Mouse (Mus musculus): Measurements from ENCODE around the gene Tagln2. TPM values are rescaled to one million over a fixed set of nuclear protein-coding genes. Genes with fewer than 3 reads are reported as not detected.

Gene Tagln2
- polyA plus RNA-seq, 1 experiment from 2014 or later = 77.7 TPM

Other genes with a start within 250 kb of the Tagln2 start
- 0.05 and 0.06 TPM in 2 replicates for gene Atp1a4, start 241.6 kb upstream of the Tagln2 start, polyA plus RNA-seq (2015; fragmentation: Nextera tagmentation; extraction: Ambion mirVana)
- gene Igsf8, start 238.4 kb upstream of the Tagln2 start, polyA plus RNA-seq (2015; fragmentation: Nextera tagmentation; extraction: Ambion mirVana) = 75.3 and 79.0 TPM in 2 replicates
- gene Atp1a2, start 202.0 kb upstream of the Tagln2 start, polyA plus RNA-seq (2015; fragmentation: Nextera tagmentation; extraction: Ambion mirVana) = 74.3 and 75.8 TPM in 2 replicates
- gene Kcnj9, start 170.7 kb upstream of the Tagln2 start, polyA plus RNA-seq (2015; fragmentation: Nextera tagmentation; extraction: Ambion mirVana) = 4.1 and 4.3 TPM in 2 replicates
- 2.9 and 3.0 TPM in 2 replicates for gene Kcnj10, start 158.8 kb upstream of the Tagln2 start, polyA plus RNA-seq (2015; fragmentation: Nextera tagmentation; extraction: Ambion mirVana)
- gene Pigm, start 123.5 kb upstream of the Tagln2 start, polyA plus RNA-seq (2015; fragmentation: Nextera tagmentation; extraction: Ambion mirVana) = 3.8 and 3.9 TPM in 2 replicates
- gene Slamf9, start 24.7 kb upstream of the Tagln2 start, polyA plus RNA-seq (2015; fragmentation: Nextera tagmentation; extraction: Ambion mirVana) = 0.12 and 0.18 TPM in 2 replicates
- 45.7 and 49.3 TPM in 2 replicates for gene Igsf9, start 18.3 kb upstream of the Tagln2 start, polyA plus RNA-seq (2015; fragmentation: Nextera tagmentation; extraction: Ambion mirVana)
- gene Cfap45, start 20.8 kb downstream of the Tagln2 start, polyA plus RNA-seq (2015; fragmentation: Nextera tagmentation; extraction: Ambion mirVana) = 2.8 and 4.6 TPM in 2 replicates
- gene Vsig8, start 55.9 kb downstream of the Tagln2 start, polyA plus RNA-seq (2015; fragmentation: Nextera tagmentation; extraction: Ambion mirVana) = 0.71 and 1.1 TPM in 2 replicates
- gene Slamf8, start 90.5 kb downstream of the Tagln2 start, polyA plus RNA-seq (2015; fragmentation: Nextera tagmentation; extraction: Ambion mirVana) = 0.13 TPM in 1 of 2 replicates, not detected in the other
- gene Fcrl6, start 102.5 kb downstream of the Tagln2 start, polyA plus RNA-seq (2015; fragmentation: Nextera tagmentation; extraction: Ambion mirVana) = 0.22 and 0.26 TPM in 2 replicates
- gene Dusp23, start 132.9 kb downstream of the Tagln2 start, polyA plus RNA-seq (2015; fragmentation: Nextera tagmentation; extraction: Ambion mirVana) = 8.5 and 10.1 TPM in 2 replicates
- gene Crp, start 198.0 kb downstream of the Tagln2 start, polyA plus RNA-seq (2015; fragmentation: Nextera tagmentation; extraction: Ambion mirVana) = 0.09 and 0.12 TPM in 2 replicates

Data from hindbrain, embryonic 15.5 days (tissue).